Mouse (Mus musculus) neural tube, embryonic 13.5 days (tissue): Measurements from ENCODE around the gene Naaladl2. TPM values are rescaled to one million over a fixed set of nuclear protein-coding genes. Genes with fewer than 3 reads are reported as not detected.

Experiments used
- ATAC-seq: fragments of 200-750 bp; cut with Nextera tagmentation; 2 replicates; pipeline ENCODE4 v1.8.0; 2017; ENCODE audit warnings: low read depth, mild to moderate bottlenecking, moderate TSS enrichment, moderate library complexity
- H3K27ac ChIP-seq: fragments of 300-500 bp; sonication (generic); replicated peaks from 2 replicates; pipeline ENCODE4 v1.5.1; 2015; ENCODE audit warnings: moderate library complexity, mild to moderate bottlenecking, inconsistent platforms
- H3K27me3 ChIP-seq: fragments of 300-500 bp; sonication (generic); 2 replicates; pipeline ENCODE4 v1.6.1; 2015; ENCODE audit warnings: mild to moderate bottlenecking, inconsistent platforms
- H3K36me3 ChIP-seq: fragments of 300-500 bp; sonication (generic); 2 replicates; pipeline ENCODE4 v1.6.1; 2015; ENCODE audit warnings: mild to moderate bottlenecking, inconsistent platforms
- H3K4me1 ChIP-seq: fragments of 300-500 bp; sonication (generic); replicated peaks from 2 replicates; pipeline ENCODE4 v1.6.1; 2015; ENCODE audit warnings: inconsistent platforms
- H3K4me2 ChIP-seq: fragments of 300-500 bp; sonication (generic); 2 replicates; pipeline ENCODE4 v1.6.1; 2015; ENCODE audit warnings: inconsistent platforms, mild to moderate bottlenecking, moderate library complexity
- H3K4me3 ChIP-seq: fragments of 300-500 bp; sonication (generic); 2 replicates; pipeline ENCODE4 v1.5.1; 2015; ENCODE audit warnings: mild to moderate bottlenecking, inconsistent platforms
- H3K9ac ChIP-seq: fragments of 300-500 bp; sonication (generic); 2 replicates; pipeline ENCODE4 v1.6.1; 2015; ENCODE audit warnings: moderate library complexity, mild to moderate bottlenecking, inconsistent platforms
- H3K9me3 ChIP-seq: fragments of 300-500 bp; sonication (generic); 2 replicates; pipeline ENCODE4 v1.6.1; 2016; ENCODE audit warnings: inconsistent platforms
- WGBS: fragments of 180-500 bp; shearing (Covaris S2); methylation state at CpG from one replicate; pipeline ENCODE4 v1.1.7; 2015; 5-methylcytosine and 5-hydroxymethylcytosine counted together
- polyA plus RNA-seq: library from polyadenylated mRNA; unstranded; fragments of >200 nt; fragmentation: Nextera tagmentation; extraction: Ambion mirVana; gene quantifications from 2 replicates; pipeline ENCODE4 v1.2.1, GENCODE M21; 2015

Gene Naaladl2
- polyA plus RNA-seq, 1 experiment from 2014 or later: 0.54 TPM

DNA sequence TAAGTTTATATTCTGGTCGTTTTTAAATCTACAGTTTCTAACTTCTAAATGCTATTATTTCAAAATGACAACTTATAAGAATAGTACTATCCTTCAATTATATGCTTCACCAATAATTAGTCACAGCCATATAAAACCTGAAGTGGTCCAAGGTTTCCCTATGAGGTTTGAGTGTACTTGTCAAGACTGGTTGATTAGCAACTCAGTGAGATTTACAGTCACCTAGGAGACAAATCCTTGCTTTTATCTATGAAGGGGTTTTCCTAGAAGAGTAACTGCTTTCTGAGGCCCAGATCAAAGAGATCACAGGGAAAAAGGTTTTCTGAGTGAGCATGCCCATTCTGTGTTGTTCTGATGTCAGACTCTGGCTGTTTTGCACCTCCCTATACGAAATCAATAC, 222.2 kb downstream of the Naaladl2 start:
- WGBS: 47% methylated on average over 2 of the region's 2 CpGs
- no peaks in the 10 kb centered on the region for H3K4me1 ChIP-seq
- no peaks in the 10 kb centered on the region for H3K27me3 ChIP-seq
- no peaks in the 10 kb centered on the region for H3K36me3 ChIP-seq
- no peak overlapping the region for H3K4me2 ChIP-seq
- no peaks in the 10 kb centered on the region for H3K9me3 ChIP-seq
- H3K27ac ChIP-seq: no peak overlapping the region
- ATAC-seq: no peak
- no peak overlapping the region for H3K9ac ChIP-seq
- no peak overlapping the region for H3K4me3 ChIP-seq

DNA sequence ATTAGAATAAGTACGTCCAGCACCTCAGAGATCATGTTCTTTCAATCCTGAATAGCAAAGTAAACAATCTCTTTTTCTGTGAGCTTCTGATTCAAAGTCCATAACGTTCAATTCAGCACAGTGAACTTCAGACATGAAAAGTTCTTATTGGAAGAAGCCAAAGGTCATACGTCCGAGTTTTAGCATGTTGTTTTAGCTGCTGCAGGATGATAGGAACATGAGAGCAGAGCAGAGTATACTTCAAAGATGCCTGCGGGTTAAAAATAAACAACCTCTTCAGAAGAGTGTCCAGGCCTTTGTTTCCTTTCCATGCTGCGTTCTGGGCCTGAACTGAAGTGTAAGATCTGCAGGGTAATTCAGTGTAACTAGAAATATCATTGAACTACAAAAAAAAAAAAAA, 222.7 kb downstream of the Naaladl2 start:
- Histone ChIP-seq H3K4me1 (no peaks in the 10 kb centered on the region), H3K27ac (no peak overlapping the region), H3K36me3 (no peaks in the 10 kb centered on the region), H3K4me3 (no peak overlapping the region), H3K9me3 (no peaks in the 10 kb centered on the region), H3K27me3 (no peaks in the 10 kb centered on the region), H3K4me2 (no peak overlapping the region), H3K9ac (no peak overlapping the region)
- ATAC-seq: no peak
- WGBS: 58% methylated on average over 6 of the region's 6 CpGs

DNA sequence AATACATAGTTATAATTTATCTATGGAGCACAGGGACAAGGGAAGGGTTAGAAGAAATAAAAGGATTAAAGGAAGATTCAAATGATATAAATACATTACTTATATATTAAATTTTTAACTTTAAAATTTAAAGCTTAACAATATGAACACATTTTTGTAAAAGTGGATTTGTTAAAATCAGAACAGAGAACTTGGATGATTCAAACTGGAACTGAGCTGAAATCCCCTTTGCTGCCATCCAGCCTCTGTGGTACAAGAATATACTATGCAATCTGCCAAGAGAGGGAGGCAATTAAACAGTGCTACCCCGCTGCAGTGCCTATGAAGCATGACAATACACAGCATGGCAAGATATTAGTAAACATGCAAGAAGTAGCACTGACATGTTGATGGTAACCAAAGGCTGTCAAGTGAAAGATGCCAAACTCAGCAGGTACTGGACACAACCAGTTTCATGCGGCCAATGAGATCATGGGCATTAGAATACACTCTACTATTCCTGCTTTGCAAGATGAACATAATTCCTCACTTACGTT, 238.6 kb downstream of the Naaladl2 start:
- Histone ChIP-seq H3K9ac (no peak overlapping the region), H3K27ac (no peak overlapping the region), H3K4me2 (no peak overlapping the region), H3K27me3 (no peaks in the 10 kb centered on the region), H3K4me1 (no peaks in the 10 kb centered on the region), H3K4me3 (no peak overlapping the region), H3K36me3 (no peaks in the 10 kb centered on the region), H3K9me3 (no peaks in the 10 kb centered on the region)
- ATAC-seq: no peak
- 75% methylated on average over 3 of the region's 3 CpGs for WGBS

DNA sequence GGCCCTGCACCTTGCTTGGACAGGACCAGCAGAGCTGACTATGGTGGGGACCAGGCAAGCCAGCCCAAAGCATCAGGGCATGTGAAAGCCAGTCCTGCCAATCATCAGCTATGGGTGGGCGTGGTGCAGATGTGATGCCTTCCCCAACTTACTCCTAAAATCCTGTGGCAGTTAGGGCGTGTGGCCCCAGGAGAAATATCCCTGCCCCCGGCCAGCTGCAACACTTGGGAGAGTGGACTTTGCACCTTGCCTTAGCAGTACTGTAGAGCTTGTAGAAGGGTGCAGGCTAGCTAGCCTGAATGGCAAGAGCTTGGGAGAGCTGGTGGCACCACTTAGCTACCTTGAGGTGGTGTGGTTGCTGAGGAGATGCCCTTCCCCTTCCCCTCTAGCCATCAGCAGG, 255.3 kb downstream of the Naaladl2 start:
- Histone ChIP-seq H3K4me1 (no peaks in the 10 kb centered on the region), H3K9ac (no peak overlapping the region), H3K36me3 (no peaks in the 10 kb centered on the region), H3K27ac (no peak overlapping the region), H3K4me3 (no peak overlapping the region), H3K27me3 (no peaks in the 10 kb centered on the region), H3K9me3 (no peaks in the 10 kb centered on the region), H3K4me2 (no peak overlapping the region)
- no peak for ATAC-seq
- WGBS: 78% methylated on average over 3 of the region's 3 CpGs

DNA sequence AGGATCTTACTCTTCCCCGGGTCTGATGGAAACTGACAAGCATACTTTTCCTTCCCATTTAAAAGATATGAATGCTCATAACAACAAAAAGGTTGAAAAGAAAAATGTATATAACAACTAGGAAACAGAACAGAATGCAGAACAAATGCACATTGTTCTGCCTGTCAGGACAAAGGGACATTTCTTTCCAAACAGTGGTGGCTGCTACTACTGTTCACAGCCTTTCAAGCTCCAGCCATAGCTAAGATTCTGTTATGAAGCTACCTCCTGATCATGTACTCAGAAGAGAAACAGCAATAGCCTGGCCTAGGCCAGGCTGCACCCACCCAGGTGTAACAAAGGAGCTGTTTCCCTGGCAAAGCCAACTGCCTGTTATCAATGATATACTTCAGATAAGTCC, 271.8 kb downstream of the Naaladl2 start:
- Histone ChIP-seq H3K27ac (no peak overlapping the region), H3K4me2 (no peak overlapping the region), H3K36me3 (no peaks in the 10 kb centered on the region), H3K4me1 (no peaks in the 10 kb centered on the region), H3K9ac (no peak overlapping the region), H3K9me3 (no peaks in the 10 kb centered on the region), H3K27me3 (no peaks in the 10 kb centered on the region), H3K4me3 (no peak overlapping the region)
- ATAC-seq: no peak
- WGBS: 96% methylated on average over 1 of the region's 1 CpGs

DNA sequence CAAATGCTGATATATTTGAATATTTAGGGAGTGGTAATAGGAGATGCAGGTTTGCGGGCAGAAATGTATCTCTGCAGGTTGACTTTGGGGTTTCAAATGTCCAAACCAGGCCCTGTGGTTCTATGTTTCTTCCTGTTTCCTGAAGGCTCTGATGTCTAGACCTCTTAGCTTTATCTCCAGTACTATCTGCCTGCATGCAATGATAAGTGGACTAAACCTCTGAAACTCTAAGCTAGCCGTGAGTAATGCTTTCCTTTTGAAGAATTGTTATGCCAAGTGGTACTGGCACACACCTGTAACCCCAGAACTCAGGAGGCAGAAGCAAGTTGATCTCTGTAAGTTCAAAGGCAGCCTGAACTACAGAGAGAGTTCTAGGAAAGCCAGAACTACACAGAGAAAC, 291.1 kb downstream of the Naaladl2 start:
- no peak for ATAC-seq
- H3K4me1 ChIP-seq: no peaks in the 10 kb centered on the region
- 88% methylated on average over 2 of the region's 2 CpGs for WGBS
- H3K9ac ChIP-seq: no peak overlapping the region
- H3K36me3 ChIP-seq: no peaks in the 10 kb centered on the region
- no peaks in the 10 kb centered on the region for H3K9me3 ChIP-seq
- no peaks in the 10 kb centered on the region for H3K27me3 ChIP-seq
- no peak overlapping the region for H3K27ac ChIP-seq
- no peak overlapping the region for H3K4me3 ChIP-seq
- no peak overlapping the region for H3K4me2 ChIP-seq

DNA sequence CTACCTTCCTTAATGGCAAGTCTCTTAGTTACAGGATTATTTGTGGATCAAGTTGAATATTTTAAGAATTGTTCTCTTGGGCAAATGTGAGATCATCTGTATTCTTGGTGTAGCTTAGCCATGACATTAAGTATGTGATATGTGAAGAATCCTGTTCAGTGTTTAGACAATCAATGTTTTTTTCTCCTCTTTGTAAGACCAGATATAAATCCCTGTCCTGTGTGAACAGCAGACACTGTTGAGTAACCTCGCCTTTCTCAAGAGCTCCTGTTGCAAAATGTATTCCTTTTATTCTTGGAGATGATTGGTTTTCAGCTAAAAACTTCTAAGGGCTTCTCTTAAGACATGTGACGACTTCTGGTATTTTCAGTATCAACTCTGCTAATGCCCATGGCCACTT, 347.3 kb downstream of the Naaladl2 start:
- H3K4me3 ChIP-seq: no peak overlapping the region
- H3K27me3 ChIP-seq: no peaks in the 10 kb centered on the region
- no peaks in the 10 kb centered on the region for H3K4me1 ChIP-seq
- H3K4me2 ChIP-seq: no peak overlapping the region
- H3K9me3 ChIP-seq: no peaks in the 10 kb centered on the region
- H3K27ac ChIP-seq: no peak overlapping the region
- no peaks in the 10 kb centered on the region for H3K36me3 ChIP-seq
- ATAC-seq: no peak
- 66% methylated on average over 2 of the region's 2 CpGs for WGBS
- no peak overlapping the region for H3K9ac ChIP-seq

DNA sequence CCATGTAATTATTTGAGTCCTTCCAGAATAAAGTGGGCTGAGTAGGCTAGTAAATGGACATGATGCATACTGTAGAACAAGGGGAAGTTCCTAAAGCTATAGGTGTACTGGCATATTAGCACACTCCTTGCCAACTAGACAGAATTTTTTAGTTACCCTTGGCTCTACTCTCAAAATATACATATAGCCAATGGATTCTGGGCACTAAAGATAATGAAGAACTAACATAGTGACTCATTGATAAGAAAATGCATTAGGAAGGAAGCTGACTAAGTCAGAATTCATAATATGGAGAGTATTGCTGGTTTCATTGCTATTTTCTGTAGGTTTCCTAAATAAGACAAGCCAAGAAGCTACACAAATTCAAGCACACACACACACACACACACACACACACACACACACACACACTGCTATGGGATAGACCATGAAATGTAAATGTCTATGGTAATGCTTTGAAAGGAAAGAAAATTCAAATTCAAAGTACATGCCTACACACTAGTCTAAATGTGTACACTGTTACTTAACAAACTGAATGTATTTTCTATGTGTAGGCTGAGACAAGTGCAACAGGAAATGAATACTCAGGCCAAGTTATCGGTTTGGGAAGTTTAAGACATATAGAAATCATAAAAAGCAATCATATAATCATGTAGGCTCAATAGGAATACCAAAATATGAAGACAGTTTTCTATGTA, 356.5 kb downstream of the Naaladl2 start:
- Histone ChIP-seq H3K36me3 (no peaks in the 10 kb centered on the region), H3K27me3 (no peaks in the 10 kb centered on the region), H3K4me2 (no peak overlapping the region), H3K27ac (no peak overlapping the region), H3K4me1 (no peaks in the 10 kb centered on the region), H3K9me3 (no peaks in the 10 kb centered on the region), H3K4me3 (no peak overlapping the region), H3K9ac (no peak overlapping the region)
- WGBS: 88% methylated on average over 1 of the region's 1 CpGs
- no peak for ATAC-seq

DNA sequence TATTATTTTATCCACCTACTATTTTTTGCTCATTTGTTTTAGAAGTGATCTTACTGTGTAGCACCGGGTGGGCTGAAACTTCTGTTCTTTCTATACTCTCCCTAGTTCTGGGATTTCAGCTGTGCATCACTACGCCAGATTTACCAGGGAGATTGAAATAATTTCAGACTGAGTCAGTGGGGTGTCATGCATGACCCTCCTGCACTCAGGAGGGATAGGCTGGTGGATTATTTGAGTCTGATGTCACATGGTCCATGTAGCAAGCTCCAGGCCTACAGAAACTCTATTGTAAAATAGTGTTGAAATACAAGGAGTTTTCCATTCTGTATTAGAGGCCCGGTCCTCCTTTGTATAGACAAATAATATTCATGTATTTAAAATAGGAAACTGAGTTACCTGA, 360.0 kb downstream of the Naaladl2 start:
- Histone ChIP-seq H3K36me3 (no peaks in the 10 kb centered on the region), H3K27ac (no peak overlapping the region), H3K4me2 (no peak overlapping the region), H3K9ac (no peak overlapping the region), H3K4me3 (no peak overlapping the region), H3K4me1 (no peaks in the 10 kb centered on the region), H3K9me3 (no peaks in the 10 kb centered on the region), H3K27me3 (no peaks in the 10 kb centered on the region)
- 85% methylated on average over 3 of the region's 3 CpGs for WGBS
- no peak for ATAC-seq

DNA sequence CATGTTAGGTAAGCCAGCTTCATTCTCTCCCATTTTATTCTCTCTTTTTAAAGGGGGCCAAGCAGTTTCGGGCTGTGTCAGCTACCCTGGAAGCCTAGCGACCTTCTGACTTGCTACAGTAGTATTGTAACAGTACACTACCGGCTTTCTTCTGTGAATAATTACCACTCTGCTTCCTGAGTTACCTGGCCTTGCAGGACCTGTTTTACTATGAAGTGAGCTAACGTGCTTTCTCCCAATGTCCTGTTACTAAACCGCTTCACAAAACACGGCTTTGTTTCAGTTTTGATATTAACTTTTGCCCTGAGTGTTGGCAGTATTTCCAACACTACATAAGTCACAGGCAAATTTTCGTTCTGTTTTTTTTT, 360.6 kb downstream of the Naaladl2 start:
- no peaks in the 10 kb centered on the region for H3K36me3 ChIP-seq
- H3K4me2 ChIP-seq: no peak overlapping the region
- 80% methylated on average over 7 of the region's 7 CpGs for WGBS
- H3K4me1 ChIP-seq: no peaks in the 10 kb centered on the region
- H3K4me3 ChIP-seq: no peak overlapping the region
- H3K27me3 ChIP-seq: no peaks in the 10 kb centered on the region
- H3K9ac ChIP-seq: no peak overlapping the region
- no peak overlapping the region for H3K27ac ChIP-seq
- no peaks in the 10 kb centered on the region for H3K9me3 ChIP-seq
- ATAC-seq: no peak

DNA sequence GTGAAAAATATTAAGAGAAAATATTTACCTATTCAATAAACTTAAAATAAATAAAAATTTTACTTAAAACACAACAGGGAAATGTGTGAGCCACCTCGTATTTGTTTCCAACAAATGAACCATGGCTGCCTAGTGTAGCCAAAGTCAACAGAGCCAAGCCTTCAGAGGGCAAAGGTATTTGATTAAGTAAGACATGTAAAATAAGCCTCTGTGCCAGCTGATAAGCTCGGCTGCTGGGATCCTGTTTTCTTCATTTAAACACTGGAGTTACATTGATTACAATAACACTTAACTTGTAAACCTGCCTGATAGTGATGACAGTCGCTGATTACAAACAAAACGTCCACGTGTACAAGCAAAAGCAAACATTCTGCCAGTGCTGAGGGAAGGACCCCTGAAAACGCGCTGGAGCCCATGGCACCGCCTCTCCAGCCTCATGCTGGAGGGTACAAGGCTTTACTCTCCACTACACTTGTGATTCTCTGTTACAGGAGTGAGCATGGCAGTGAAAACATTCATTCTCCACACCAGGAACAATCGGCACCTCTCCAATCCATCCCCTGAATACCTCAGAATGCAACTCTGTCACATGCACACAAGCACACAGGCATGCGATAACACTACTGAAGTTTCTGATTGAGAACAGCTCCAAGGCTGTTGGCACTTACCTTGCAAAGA, 361.1 kb downstream of the Naaladl2 start:
- H3K4me1 ChIP-seq: no peaks in the 10 kb centered on the region
- no peak overlapping the region for H3K9ac ChIP-seq
- H3K27ac ChIP-seq: no peak overlapping the region
- no peaks in the 10 kb centered on the region for H3K9me3 ChIP-seq
- H3K4me3 ChIP-seq: no peak overlapping the region
- no peaks in the 10 kb centered on the region for H3K36me3 ChIP-seq
- 79% methylated on average over 10 of the region's 10 CpGs for WGBS
- ATAC-seq: no peak
- H3K4me2 ChIP-seq: no peak overlapping the region
- no peaks in the 10 kb centered on the region for H3K27me3 ChIP-seq

DNA sequence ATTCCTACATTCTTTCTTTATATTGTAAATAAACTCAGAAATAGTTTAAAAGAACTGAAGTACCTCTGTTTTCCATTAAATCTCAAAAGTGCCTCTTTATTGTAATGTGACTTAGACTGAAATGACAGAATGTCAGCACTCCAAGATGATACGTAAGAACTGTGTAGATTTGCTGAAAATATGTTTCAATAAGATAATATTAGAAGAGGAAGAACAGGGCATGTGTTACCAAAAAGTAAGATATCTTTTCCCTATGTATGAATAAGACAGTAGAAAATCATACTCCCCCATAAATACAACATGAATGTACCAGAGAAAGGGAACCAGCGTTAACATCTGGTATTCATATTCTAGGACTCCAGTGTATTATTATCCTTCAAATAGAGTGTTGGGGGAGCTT, 362.4 kb downstream of the Naaladl2 start:
- ATAC-seq: no peak
- no peaks in the 10 kb centered on the region for H3K4me1 ChIP-seq
- no peaks in the 10 kb centered on the region for H3K36me3 ChIP-seq
- no peaks in the 10 kb centered on the region for H3K27me3 ChIP-seq
- no peak overlapping the region for H3K4me2 ChIP-seq
- 93% methylated on average over 2 of the region's 2 CpGs for WGBS
- no peak overlapping the region for H3K27ac ChIP-seq
- no peak overlapping the region for H3K9ac ChIP-seq
- no peak overlapping the region for H3K4me3 ChIP-seq
- H3K9me3 ChIP-seq: no peaks in the 10 kb centered on the region

DNA sequence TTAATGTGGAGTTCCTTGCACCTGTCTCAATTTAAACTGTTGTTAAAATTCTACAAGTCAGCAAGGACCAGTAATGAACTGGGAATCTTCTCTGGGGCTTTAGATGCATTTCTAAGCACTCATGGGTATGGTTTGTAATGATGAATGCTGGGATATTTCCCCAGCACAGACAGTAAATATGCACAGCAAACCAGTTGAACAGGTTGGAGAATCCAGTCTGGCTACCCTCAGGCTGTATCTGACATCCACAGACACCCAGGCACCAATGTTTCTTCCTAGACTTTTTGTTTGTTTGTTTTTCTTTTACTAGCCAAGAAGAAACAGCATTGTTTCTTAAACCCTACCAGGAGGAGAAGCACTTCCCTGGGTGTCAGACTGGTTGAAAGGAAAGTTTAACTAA, 365.6 kb downstream of the Naaladl2 start:
- H3K27me3 ChIP-seq: no peaks in the 10 kb centered on the region
- no peak overlapping the region for H3K27ac ChIP-seq
- no peaks in the 10 kb centered on the region for H3K9me3 ChIP-seq
- no peak for ATAC-seq
- H3K36me3 ChIP-seq: no peaks in the 10 kb centered on the region
- H3K4me1 ChIP-seq: no peaks in the 10 kb centered on the region
- H3K4me3 ChIP-seq: no peak overlapping the region
- H3K9ac ChIP-seq: no peak overlapping the region
- H3K4me2 ChIP-seq: no peak overlapping the region
